Mouse (Mus musculus) small intestine, adult 2 months (tissue): ENCODE measurements around the gene Stx8. TPM values are rescaled to one million over a fixed set of nuclear protein-coding genes. Genes with fewer than 3 reads are reported as not detected.
A peak's percentile ranks its signal among the peaks of the same experiment; 100 is the strongest.

Experiments used
- H3K27ac ChIP-seq: fragments of 200-500 bp; 2 replicates; pipeline ENCODE4 v1.5.1; 2012; ENCODE audit warnings: low read depth, low read length, control low read depth, inconsistent platforms; ENCODE audit not compliant: insufficient read depth
- H3K27me3 ChIP-seq: fragments of 200-500 bp; 2 replicates; pipeline ENCODE4 v1.6.1; 2012; ENCODE audit warnings: mild to moderate bottlenecking, moderate library complexity, low read length, inconsistent platforms; ENCODE audit not compliant: control insufficient read depth, insufficient read depth
- H3K36me3 ChIP-seq: fragments of 200-500 bp; 2 replicates; pipeline ENCODE4 v1.6.1; 2012; ENCODE audit warnings: mild to moderate bottlenecking, low read length, control low read depth, inconsistent platforms; ENCODE audit not compliant: control insufficient read depth, insufficient read depth
- H3K4me1 ChIP-seq: fragments of 200-500 bp; 2 replicates; pipeline ENCODE4 v1.6.1; 2012; ENCODE audit warnings: low read length, inconsistent platforms, mixed read lengths; ENCODE audit not compliant: control insufficient read depth, insufficient read depth, insufficient read length
- H3K4me3 ChIP-seq: fragments of 200-500 bp; 2 replicates; pipeline ENCODE4 v1.5.1; 2012; ENCODE audit warnings: low read depth, mild to moderate bottlenecking, control low read depth, inconsistent platforms, low read length, moderate library complexity
- CTCF ChIP-seq: fragments of 200-500 bp; IDR thresholded peaks from 2 replicates; pipeline ENCODE4 v1.5.1; 2012; ENCODE audit warnings: low read depth, mild to moderate bottlenecking, control low read depth, inconsistent platforms, low read length, moderate library complexity, mixed read lengths; ENCODE audit not compliant: insufficient replicate concordance, insufficient read length; ENCODE audit errors: extremely low read depth
- POLR2A ChIP-seq: fragments of 200-500 bp; IDR thresholded peaks from 2 replicates; pipeline ENCODE4 v1.6.1; 2012; ENCODE audit warnings: low read depth, mild to moderate bottlenecking, control low read depth, inconsistent platforms, low read length, moderate library complexity
- WGBS: fragments of 180-500 bp; shearing (Covaris S2); methylation state at CpG from one replicate; pipeline ENCODE4 v1.1.7; 2018; 5-methylcytosine and 5-hydroxymethylcytosine counted together
- polyA plus RNA-seq: library from polyadenylated mRNA; depleted of rRNA; stranded (reverse); fragments of >200 nt; gene quantifications from 2 replicates; pipeline ENCODE4 v1.2.3, GENCODE M21; 2012; rRNA removed

The Stx8 gene
- polyA plus RNA-seq, result 1.2 and 2.4 TPM in 2 replicates

- TF ChIP-seq CTCF, result no peak
- peak; percentile 63; the same call in 1 of the 2 replicates for TF ChIP-seq POLR2A
- Histone ChIP-seq H3K36me3 (peaks cover 3% of the 10 kb centered on the region; the same call in 1 of the 2 replicates), H3K27me3 (no peaks in the 10 kb centered on the region), H3K4me3 (peak within 1 kb of the TSS; percentile 90), H3K27ac (no peak within 1 kb of the TSS), H3K4me1 (0 out of 2 replicates have a peak, but pooled peaks cover 3% of the 10 kb centered on the region)
- under 1% methylated on average over 28 of the region's 28 CpGs for WGBS
These were observed at the start of gene Stx8 for GRCm38 (mm10) chr11:67965905-67966878. Stx8 (plus strand) TSS chr11:67966193.

GRCm38 (mm10) chr11:67917126-67917525, 48.9 kb upstream of the Stx8 start:
- no peaks in the 10 kb centered on the region for H3K27me3 ChIP-seq
- TF ChIP-seq CTCF (no peak), POLR2A (no peak)
- no peak overlapping the region for H3K4me3 ChIP-seq
- H3K27ac ChIP-seq, result no peak overlapping the region
- H3K4me1 ChIP-seq, result peaks cover 7% of the 10 kb centered on the region; the same call in 1 of the 2 replicates
- WGBS, result 77% methylated on average over 3 of the region's 3 CpGs
- H3K36me3 ChIP-seq, result peaks cover 8% of the 10 kb centered on the region

GRCm38 (mm10) chr11:67919593-67919992, 46.4 kb upstream of the Stx8 start:
- no peak overlapping the region for H3K27ac ChIP-seq
- no peak overlapping the region for H3K4me3 ChIP-seq
- H3K27me3 ChIP-seq, result no peaks in the 10 kb centered on the region
- H3K36me3 ChIP-seq, result no peaks in the 10 kb centered on the region
- WGBS, result 23% methylated on average over 5 of the region's 5 CpGs
- peaks cover 10% of the 10 kb centered on the region for H3K4me1 ChIP-seq
- TF ChIP-seq CTCF (no peak), POLR2A (no peak)

- no peak overlapping the region for H3K27ac ChIP-seq
- peak overlapping the region; percentile 91; the same call in 1 of the 2 replicates for H3K4me3 ChIP-seq
- no peaks in the 10 kb centered on the region for H3K27me3 ChIP-seq
- 15% methylated on average over 9 of the region's 9 CpGs for WGBS
- TF ChIP-seq CTCF, result no peak
- TF ChIP-seq POLR2A, result no peak
- no peaks in the 10 kb centered on the region for H3K36me3 ChIP-seq
- H3K4me1 ChIP-seq, result peaks cover 7% of the 10 kb centered on the region
These were observed 45.6 kb upstream of the Stx8 start for GRCm38 (mm10) chr11:67920226-67920960.

- H3K4me3 ChIP-seq, result peak overlapping the region; percentile 91
- WGBS, result 2% methylated on average over 47 of the region's 47 CpGs
- H3K27me3 ChIP-seq, result no peaks in the 10 kb centered on the region
- TF ChIP-seq CTCF (no peak), POLR2A (no peak)
- peak overlapping the region; percentile 91 for H3K27ac ChIP-seq
- H3K4me1 ChIP-seq, result peaks cover 9% of the 10 kb centered on the region
- H3K36me3 ChIP-seq, result no peaks in the 10 kb centered on the region
These were observed 44.7 kb upstream of the Stx8 start for GRCm38 (mm10) chr11:67921091-67921826.

- peak within 1 kb of the TSS; percentile 91 for H3K4me3 ChIP-seq
- 2% methylated on average over 79 of the region's 80 CpGs for WGBS
- TF ChIP-seq POLR2A, result peak; percentile 55
- no peak for TF ChIP-seq CTCF
- H3K36me3 ChIP-seq, result no peaks in the 10 kb centered on the region
- H3K27me3 ChIP-seq, result no peaks in the 10 kb centered on the region
- H3K27ac ChIP-seq, result peak within 1 kb of the TSS; percentile 98
- peaks cover 9% of the 10 kb centered on the region for H3K4me1 ChIP-seq
These were observed 43.9 kb upstream of the Stx8 start, which contains the start of gene Usp43 for GRCm38 (mm10) chr11:67921827-67922754. Usp43 (minus strand) TSS chr11:67922153.
